Mouse (Mus musculus) heart, postnatal 0 days (tissue): Measurements from ENCODE around the gene Slc28a1. TPM values are rescaled to one million over a fixed set of nuclear protein-coding genes. Genes with fewer than 3 reads are reported as not detected.

Experiments used
- ATAC-seq: fragments of 200-750 bp; cut with Nextera tagmentation; 2 replicates; pipeline ENCODE4 v1.8.0; 2017; ENCODE audit warnings: low read depth, moderate number of reproducible peaks, moderate library complexity; ENCODE audit not compliant: insufficient read depth
- DNase-seq: peaks from one replicate; pipeline ENCODE4 v3.0.0-alpha.2; 2016; ENCODE audit warnings: low spot score
- H3K27ac ChIP-seq: fragments of 300-500 bp; sonication (generic); 2 replicates; pipeline ENCODE4 v1.5.1; 2014; ENCODE audit warnings: low read depth, mild to moderate bottlenecking
- H3K27me3 ChIP-seq: fragments of 300-500 bp; sonication (generic); 2 replicates; pipeline ENCODE4 v1.6.1; 2014; ENCODE audit warnings: low read length, mixed read lengths; ENCODE audit not compliant: control insufficient read depth, insufficient read depth
- H3K36me3 ChIP-seq: fragments of 300-500 bp; sonication (generic); replicated peaks from 2 replicates; pipeline ENCODE4 v1.6.1; 2014; ENCODE audit warnings: low read length, mixed read lengths; ENCODE audit not compliant: control insufficient read depth, insufficient read depth
- H3K4me1 ChIP-seq: fragments of 300-500 bp; sonication (generic); 2 replicates; pipeline ENCODE4 v1.6.1; 2014; ENCODE audit warnings: antibody characterized with exemption; ENCODE audit not compliant: control insufficient read depth, insufficient read depth
- H3K4me2 ChIP-seq: fragments of 300-500 bp; sonication (generic); 2 replicates; pipeline ENCODE4 v1.6.1; 2014; ENCODE audit warnings: low read depth, mild to moderate bottlenecking, low read length, moderate library complexity
- H3K4me3 ChIP-seq: fragments of 300-500 bp; sonication (generic); 2 replicates; pipeline ENCODE4 v1.5.1; 2014; ENCODE audit warnings: low read depth, low read length
- H3K9ac ChIP-seq: fragments of 300-500 bp; sonication (generic); replicated peaks from 2 replicates; pipeline ENCODE4 v1.6.1; 2014; ENCODE audit warnings: low read depth, low read length, mixed read lengths
- H3K9me3 ChIP-seq: fragments of 300-500 bp; sonication (generic); replicated peaks from 2 replicates; pipeline ENCODE4 v1.6.1; 2016; ENCODE audit warnings: low read length; ENCODE audit not compliant: control insufficient read depth
- CTCF ChIP-seq: IDR thresholded peaks from 2 replicates; pipeline ENCODE4 v1.5.1; 2016; ENCODE audit warnings: antibody characterized with exemption, control low read depth, low read depth
- EP300 ChIP-seq: IDR thresholded peaks from 2 replicates; pipeline ENCODE4 v1.6.1; 2016; ENCODE audit warnings: antibody characterized with exemption, low read depth
- WGBS: fragments of 180-500 bp; shearing (Covaris S2); extraction: QIAGEN DNeasy Blood & Tissue Kit; methylation state at CpG from one replicate; pipeline ENCODE4 v1.1.7; 2014; 5-methylcytosine and 5-hydroxymethylcytosine counted together
- polyA plus RNA-seq: library from polyadenylated mRNA; unstranded; fragments of >200 nt; fragmentation: Nextera tagmentation; extraction: Ambion mirVana; gene quantifications from 2 replicates; pipeline ENCODE4 v1.2.1, GENCODE M21; 2015
- total RNA-seq: library from RNA; depleted of rRNA; stranded (reverse); fragments of >200 nt; gene quantifications from 2 replicates; pipeline ENCODE4 v1.2.3, GENCODE M21; 2014; ENCODE audit warnings: low replicate concordance

The Slc28a1 gene
- total and polyA plus RNA-seq, 2 experiments from 2014 or later = 0.05 TPM; not detected in 1

DNA sequence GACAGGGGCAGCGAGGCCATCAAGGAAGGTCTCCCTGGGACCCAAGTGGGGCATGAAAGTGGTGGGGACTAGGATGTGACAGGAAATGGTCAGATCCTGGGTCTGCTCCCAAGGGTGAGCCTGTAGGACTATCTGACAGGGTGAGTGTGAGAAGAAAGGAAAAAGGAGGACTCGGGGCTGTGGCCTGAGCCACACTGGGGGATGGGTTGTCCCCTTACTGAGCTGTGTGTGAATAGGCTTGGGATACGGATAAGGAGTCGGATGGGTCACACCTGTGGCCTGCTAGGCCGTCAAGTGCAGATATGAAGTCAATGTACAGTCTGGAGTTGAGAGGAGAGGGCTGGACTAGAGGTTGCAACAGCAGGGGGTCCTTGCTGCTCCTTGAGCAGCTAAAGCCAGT, 38.9 kb upstream of the Slc28a1 start:
- 62% methylated on average over 5 of the region's 5 CpGs for WGBS
- no peak overlapping the region for H3K4me2 ChIP-seq
- H3K27me3 ChIP-seq = no peaks in the 10 kb centered on the region
- DNase-seq (peak; percentile 4), ATAC-seq (no peak)
- no peak overlapping the region for H3K4me3 ChIP-seq
- H3K9me3 ChIP-seq = no peaks in the 10 kb centered on the region
- no peak overlapping the region for H3K9ac ChIP-seq
- TF ChIP-seq CTCF = no peak
- TF ChIP-seq EP300 = no peak
- peaks cover 40% of the 10 kb centered on the region for H3K4me1 ChIP-seq
- H3K27ac ChIP-seq = peak overlapping the region; percentile 90
- H3K36me3 ChIP-seq = peaks cover 26% of the 10 kb centered on the region

DNA sequence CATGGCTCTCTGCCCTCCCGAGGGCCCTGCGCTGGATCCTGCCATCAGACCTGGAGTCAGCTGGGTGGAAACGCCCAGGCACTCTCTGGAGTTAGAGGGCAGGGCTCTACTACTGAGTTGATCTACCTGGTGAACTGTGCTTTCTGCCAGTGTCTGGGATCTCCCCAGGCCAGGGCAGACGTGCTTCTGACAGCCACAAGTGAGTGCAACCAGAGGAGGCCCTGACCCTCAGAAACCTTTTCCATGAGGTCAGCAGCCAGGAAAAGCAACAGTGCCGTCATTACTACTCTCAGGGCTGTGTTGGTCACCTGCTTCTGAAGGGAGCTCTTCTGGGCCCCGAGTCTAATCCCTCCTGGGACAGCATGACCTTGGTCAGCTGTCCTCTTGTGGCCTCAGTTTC, 37.6 kb upstream of the Slc28a1 start:
- Histone ChIP-seq H3K36me3 (peaks cover 17% of the 10 kb centered on the region), H3K27ac (peak overlapping the region; percentile 90), H3K9ac (0 out of 2 replicates have a peak overlapping the region, but pooled peaks have one; percentile 33), H3K4me1 (peaks cover 47% of the 10 kb centered on the region), H3K9me3 (no peaks in the 10 kb centered on the region), H3K4me3 (no peak overlapping the region), H3K27me3 (no peaks in the 10 kb centered on the region), H3K4me2 (no peak overlapping the region)
- peak; percentile 85 for DNase-seq
- TF ChIP-seq EP300 (peak; percentile 43; the same call in 1 of the 2 replicates), CTCF (no peak)
- peak; percentile 83 for ATAC-seq
- 42% methylated on average over 6 of the region's 6 CpGs for WGBS

DNA sequence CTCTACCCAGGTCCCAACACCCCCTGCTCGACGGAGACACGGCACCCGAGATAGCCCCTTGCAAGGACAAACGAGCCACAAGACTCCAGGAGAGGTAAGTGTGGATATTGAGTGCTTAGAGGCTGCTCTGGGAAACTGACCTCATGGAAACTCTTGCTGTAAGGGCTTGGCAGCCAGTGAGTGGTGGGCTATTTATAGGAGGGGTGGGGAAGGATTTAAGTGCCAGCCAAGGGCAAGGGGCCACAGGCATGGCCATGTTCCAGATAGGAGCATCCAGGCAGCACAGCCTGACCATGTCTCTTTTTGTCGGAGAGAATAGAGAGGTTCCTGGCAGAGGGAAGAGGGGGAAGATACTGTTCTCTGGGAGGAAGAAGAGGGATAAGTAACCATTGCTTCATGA, 35.9 kb upstream of the Slc28a1 start:
- WGBS = 37% methylated on average over 6 of the region's 6 CpGs
- Histone ChIP-seq H3K9ac (no peak overlapping the region), H3K4me1 (peaks cover 39% of the 10 kb centered on the region), H3K9me3 (no peaks in the 10 kb centered on the region), H3K27me3 (no peaks in the 10 kb centered on the region), H3K36me3 (no peaks in the 10 kb centered on the region), H3K4me2 (no peak overlapping the region), H3K4me3 (no peak overlapping the region), H3K27ac (peak overlapping the region; percentile 90)
- DNase-seq (peak; percentile 90), ATAC-seq (peak; percentile 77)
- TF ChIP-seq EP300 (peak; percentile 58; the same call in 1 of the 2 replicates), CTCF (no peak)

DNA sequence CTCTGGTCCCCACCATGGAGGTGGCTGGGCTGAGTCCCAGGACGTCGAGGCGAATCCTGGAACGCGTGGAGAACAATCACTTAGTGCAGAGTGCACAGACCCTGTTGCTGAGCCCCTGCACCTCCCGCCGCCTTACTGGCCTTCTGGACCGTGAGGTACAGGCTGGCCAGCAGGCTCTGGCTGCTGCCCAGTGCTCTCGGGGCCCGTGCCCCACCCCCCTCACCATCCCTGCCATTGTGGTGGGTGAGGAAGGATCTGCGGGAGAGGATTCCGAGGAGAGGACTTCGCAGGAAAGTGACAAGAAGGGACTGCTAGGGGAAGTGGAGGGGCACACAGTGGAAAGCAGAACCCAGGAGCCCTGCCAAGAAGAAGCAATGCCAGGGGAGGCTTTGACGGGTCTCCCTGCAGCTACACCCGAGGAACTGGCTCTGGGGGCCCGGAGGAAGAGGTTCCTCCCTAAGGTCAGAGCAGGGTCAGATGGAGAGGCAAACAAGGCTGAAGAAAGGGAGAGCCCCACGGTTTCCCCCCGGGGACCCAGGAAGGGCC, 21.1 kb upstream of the Slc28a1 start:
- no peak for TF ChIP-seq EP300
- TF ChIP-seq CTCF = no peak
- Histone ChIP-seq H3K4me1 (0 out of 2 replicates have a peak, but pooled peaks cover 9% of the 10 kb centered on the region), H3K27me3 (no peaks in the 10 kb centered on the region), H3K9ac (no peak overlapping the region), H3K27ac (peak overlapping the region; percentile 26), H3K4me3 (no peak overlapping the region), H3K4me2 (no peak overlapping the region), H3K9me3 (no peaks in the 10 kb centered on the region), H3K36me3 (peaks cover 45% of the 10 kb centered on the region)
- ATAC-seq = no peak
- DNase-seq = no peak
- WGBS = 40% methylated on average over 18 of the region's 18 CpGs

DNA sequence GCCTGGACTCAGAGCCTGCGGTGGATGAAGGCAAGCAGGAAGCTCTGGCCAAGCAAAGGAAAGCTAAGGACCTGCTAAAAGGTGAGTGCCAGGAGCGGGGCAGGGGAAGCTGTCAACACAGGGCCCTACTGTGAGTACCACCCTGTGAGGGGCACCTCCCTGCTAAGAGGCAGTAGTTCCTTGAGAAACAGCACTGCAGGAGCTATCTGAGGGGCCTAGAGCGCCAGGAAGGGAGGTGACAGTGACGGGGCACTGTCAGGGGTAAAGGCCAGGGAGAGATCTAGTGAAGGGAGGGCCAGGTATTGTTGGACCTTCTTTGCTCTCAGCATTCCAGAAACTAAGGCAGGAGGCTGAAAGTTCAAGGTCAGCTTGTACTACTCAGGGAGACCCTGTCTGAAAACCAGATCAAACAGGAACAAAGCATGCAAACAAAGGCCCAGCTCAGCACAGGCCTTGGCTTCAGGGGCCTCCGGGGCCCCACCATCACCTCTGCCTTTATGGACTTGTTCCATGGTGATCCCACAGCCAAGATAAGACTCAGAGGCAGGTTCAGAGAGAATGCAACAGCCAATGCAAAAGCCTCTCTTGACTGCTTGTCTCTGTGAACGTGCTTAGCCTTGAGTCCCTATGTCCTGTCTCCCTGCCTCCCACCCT, 20.4 kb upstream of the Slc28a1 start:
- no peak overlapping the region; the same call in 1 of the 2 replicates for H3K9ac ChIP-seq
- ATAC-seq (0 out of 2 replicates have a peak, but pooled peaks have one; percentile 22), DNase-seq (no peak)
- H3K4me2 ChIP-seq = no peak overlapping the region
- WGBS = 48% methylated on average over 6 of the region's 6 CpGs
- no peaks in the 10 kb centered on the region for H3K9me3 ChIP-seq
- H3K27me3 ChIP-seq = no peaks in the 10 kb centered on the region
- peak overlapping the region; percentile 26 for H3K27ac ChIP-seq
- H3K36me3 ChIP-seq = peaks cover 52% of the 10 kb centered on the region
- 0 out of 2 replicates have a peak, but pooled peaks cover 9% of the 10 kb centered on the region for H3K4me1 ChIP-seq
- TF ChIP-seq CTCF (no peak), EP300 (no peak)
- no peak overlapping the region for H3K4me3 ChIP-seq
